Mouse (Mus musculus) C2C12 (cell line): ENCODE results near the gene Kif17. TPM values are rescaled to one million over a fixed set of nuclear protein-coding genes. Genes with fewer than 3 reads are reported as not detected.

ENCODE experiments used
- H3K27me3 ChIP-seq: one replicate; pipeline ENCODE4 v1.6.1; 2011; ENCODE audit not compliant: control insufficient read depth, insufficient read depth, insufficient read length
- H3K36me3 ChIP-seq: one replicate; pipeline ENCODE4 v1.6.1; 2011; ENCODE audit not compliant: control insufficient read depth, insufficient read depth
- H3K4me3 ChIP-seq: one replicate; pipeline ENCODE4 v1.5.1; 2011; ENCODE audit warnings: mild to moderate bottlenecking, control low read depth; ENCODE audit not compliant: poor library complexity, insufficient read depth, severe bottlenecking
- H3K79me2 ChIP-seq: one replicate; pipeline ENCODE4 v1.6.1; 2011; ENCODE audit not compliant: control insufficient read depth, insufficient read depth
- H3K79me3 ChIP-seq: one replicate; pipeline ENCODE4 v1.6.1; 2011; ENCODE audit warnings: low read depth, control low read depth
- H3ac ChIP-seq: one replicate; pipeline ENCODE3; 2011; ENCODE audit warnings: low read depth; ENCODE audit not compliant: control insufficient read depth, insufficient read length
- CEBPB ChIP-seq: IDR thresholded peaks from one replicate; pipeline ENCODE4 v1.6.1; 2011; ENCODE audit warnings: low read depth, mild to moderate bottlenecking, control low read depth, moderate library complexity
- CTCF ChIP-seq: IDR thresholded peaks from one replicate; pipeline ENCODE4 v1.5.1; 2011; ENCODE audit not compliant: control insufficient read depth, insufficient read depth, insufficient read length
- FOSL1 ChIP-seq: IDR thresholded peaks from one replicate; pipeline ENCODE4 v1.8.0; 2011; ENCODE audit warnings: mild to moderate bottlenecking, low read length; ENCODE audit not compliant: poor library complexity, insufficient read depth, severe bottlenecking
- MAX ChIP-seq: IDR thresholded peaks from one replicate; pipeline ENCODE4 v1.6.1; 2011; ENCODE audit warnings: mild to moderate bottlenecking, control low read depth
- MYOD1 ChIP-seq: IDR thresholded peaks from one replicate; pipeline ENCODE4 v1.6.1; 2011; ENCODE audit warnings: low read depth; ENCODE audit not compliant: control insufficient read depth, insufficient read length
- MYOG ChIP-seq: IDR thresholded peaks from one replicate; pipeline ENCODE4 v1.6.1; 2011; ENCODE audit not compliant: control insufficient read depth, insufficient read length; ENCODE audit errors: extremely low read depth
- USF1 ChIP-seq: IDR thresholded peaks from one replicate; pipeline ENCODE4 v1.6.1; 2011; ENCODE audit warnings: low read depth, mild to moderate bottlenecking, control low read depth, moderate library complexity
- polyA plus RNA-seq: library from polyadenylated mRNA; unstranded; fragments of >200 nt; fragmentation: generic; extraction: Trizol; gene quantifications from one replicate; pipeline ENCODE4 v1.2.1, GENCODE M21; 2012; ENCODE audit warnings: missing spikeins

The Kif17 gene
- polyA plus RNA-seq, 1 experiment: 0.02 TPM

GRCm38 (mm10) chr4:138333135-138333534 lies 82.9 kb downstream of the Kif17 start:
- no peak overlapping the region for H3K4me3 ChIP-seq
- TF ChIP-seq CEBPB: no peak
- no peak for TF ChIP-seq USF1
- no peak for TF ChIP-seq FOSL1
- TF ChIP-seq MAX: no peak
- no peak for TF ChIP-seq MYOG
- no peak for TF ChIP-seq CTCF
- TF ChIP-seq MYOD1: no peak
- H3K27me3 ChIP-seq: no peaks in the 10 kb centered on the region
- no peaks in the 10 kb centered on the region for H3K79me2 ChIP-seq
- no peaks in the 10 kb centered on the region for H3K79me3 ChIP-seq
- no peaks in the 10 kb centered on the region for H3K36me3 ChIP-seq
- no peak overlapping the region for H3ac ChIP-seq

- Histone ChIP-seq H3ac (no peak overlapping the region), H3K79me3 (no peaks in the 10 kb centered on the region), H3K36me3 (no peaks in the 10 kb centered on the region), H3K27me3 (no peaks in the 10 kb centered on the region), H3K79me2 (no peaks in the 10 kb centered on the region), H3K4me3 (no peak overlapping the region)
- TF ChIP-seq CEBPB (no peak), MYOD1 (no peak), CTCF (no peak), MYOG (no peak), MAX (no peak), USF1 (no peak), FOSL1 (no peak)
Observed at GRCm38 (mm10) chr4:138335036-138335435, 84.8 kb downstream of the Kif17 start.

GRCm38 (mm10) chr4:138335648-138336047 lies 85.4 kb downstream of the Kif17 start:
- Histone ChIP-seq H3K4me3 (no peak overlapping the region), H3ac (no peak overlapping the region), H3K79me3 (no peaks in the 10 kb centered on the region), H3K27me3 (no peaks in the 10 kb centered on the region), H3K36me3 (no peaks in the 10 kb centered on the region), H3K79me2 (no peaks in the 10 kb centered on the region)
- no peak for TF ChIP-seq CTCF
- no peak for TF ChIP-seq CEBPB
- no peak for TF ChIP-seq MYOG
- TF ChIP-seq FOSL1: no peak
- TF ChIP-seq MYOD1: no peak
- TF ChIP-seq MAX: no peak
- TF ChIP-seq USF1: no peak

GRCm38 (mm10) chr4:138336876-138337275 lies 86.6 kb downstream of the Kif17 start:
- no peaks in the 10 kb centered on the region for H3K79me3 ChIP-seq
- H3K79me2 ChIP-seq: no peaks in the 10 kb centered on the region
- no peaks in the 10 kb centered on the region for H3K36me3 ChIP-seq
- no peaks in the 10 kb centered on the region for H3K27me3 ChIP-seq
- TF ChIP-seq CTCF: no peak
- no peak for TF ChIP-seq FOSL1
- TF ChIP-seq MYOD1: no peak
- no peak for TF ChIP-seq USF1
- no peak for TF ChIP-seq CEBPB
- no peak for TF ChIP-seq MYOG
- no peak for TF ChIP-seq MAX
- no peak overlapping the region for H3K4me3 ChIP-seq
- no peak overlapping the region for H3ac ChIP-seq

GRCm38 (mm10) chr4:138337341-138337740 lies 87.1 kb downstream of the Kif17 start:
- H3K36me3 ChIP-seq: no peaks in the 10 kb centered on the region
- TF ChIP-seq USF1: no peak
- TF ChIP-seq CTCF: no peak
- no peak for TF ChIP-seq MYOD1
- no peak for TF ChIP-seq CEBPB
- TF ChIP-seq MYOG: no peak
- no peak for TF ChIP-seq MAX
- TF ChIP-seq FOSL1: no peak
- H3K27me3 ChIP-seq: no peaks in the 10 kb centered on the region
- H3ac ChIP-seq: no peak overlapping the region
- H3K79me3 ChIP-seq: no peaks in the 10 kb centered on the region
- H3K79me2 ChIP-seq: no peaks in the 10 kb centered on the region
- no peak overlapping the region for H3K4me3 ChIP-seq

GRCm38 (mm10) chr4:138339963-138340362 lies 89.7 kb downstream of the Kif17 start:
- H3K4me3 ChIP-seq: no peak overlapping the region
- no peaks in the 10 kb centered on the region for H3K27me3 ChIP-seq
- no peaks in the 10 kb centered on the region for H3K36me3 ChIP-seq
- H3ac ChIP-seq: no peak overlapping the region
- no peaks in the 10 kb centered on the region for H3K79me2 ChIP-seq
- TF ChIP-seq CTCF: no peak
- no peak for TF ChIP-seq FOSL1
- TF ChIP-seq MYOG: no peak
- H3K79me3 ChIP-seq: no peaks in the 10 kb centered on the region
